In the genomic region with DNA sequence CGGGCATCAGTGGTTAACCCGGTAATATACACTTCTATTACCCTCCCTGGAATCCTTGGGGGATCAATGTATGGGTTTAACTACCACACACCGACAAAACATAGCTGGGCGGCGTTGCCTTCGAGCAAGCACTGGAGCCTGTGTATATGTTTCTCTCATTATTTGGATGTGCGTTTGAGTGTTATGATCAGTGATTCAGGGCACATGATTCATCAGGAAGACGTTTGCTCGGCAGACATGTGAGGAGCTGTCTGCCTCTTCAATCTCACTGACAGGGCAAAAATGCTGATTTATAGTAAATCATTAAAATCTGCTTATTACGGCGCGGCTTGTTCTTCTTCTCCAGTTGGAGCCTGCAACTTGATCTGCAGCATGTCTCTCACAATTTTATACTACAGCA, we compare ENCODE assay signal across 18 mouse cellular contexts.
A peak's percentile ranks its signal among the peaks of the same experiment; 100 is the strongest.
DNase-seq lines count a peak whose midpoint lies in the region; ATAC-seq and TF ChIP-seq lines count a peak whose summit lies in the region.
"Had no signal": no experiment of that assay in that cellular context is flagged by ENCODE, and none has a peak within 500 bp of the region (broad histone marks: within the 10 kb centered on the region; RNA-seq: fewer than 3 reads in every experiment).

No protein-coding gene starts in this region.

- no peak overlapping the region for H3K27ac ChIP-seq in lung, embryonic 14.5 days (ENCODE audit: low read depth)
- no peak overlapping the region for H3K27ac ChIP-seq in forebrain, postnatal 0 days (ENCODE audit: low read depth, low read length)
- 0 out of 2 replicates have a peak overlapping the region, but pooled peaks have one; percentile 7 for H3K27ac ChIP-seq in limb, embryonic 10.5 days
- no peak overlapping the region for H3K27ac ChIP-seq in intestine, embryonic 16.5 days (ENCODE audit: low read length)
- H3K27ac ChIP-seq: embryonic facial prominence, embryonic 12.5 days; heart, adult 2 months; kidney, embryonic 15.5 days had no signal

- no peaks in the 10 kb centered on the region for H3K9me3 ChIP-seq in lung, embryonic 14.5 days (ENCODE audit: low read depth, low read length)
- no peaks in the 10 kb centered on the region for H3K9me3 ChIP-seq in forebrain, postnatal 0 days (ENCODE audit: low read length)
- no peaks in the 10 kb centered on the region for H3K9me3 ChIP-seq in limb, embryonic 10.5 days (replicated peaks)
- no peaks in the 10 kb centered on the region for H3K9me3 ChIP-seq in intestine, embryonic 16.5 days (ENCODE audit: control insufficient read depth, low read length)
- H3K9me3 ChIP-seq: embryonic facial prominence, embryonic 12.5 days; kidney, embryonic 15.5 days had no signal

- no peaks in the 10 kb centered on the region for H3K36me3 ChIP-seq in lung, embryonic 14.5 days (ENCODE audit: insufficient read depth)
- H3K36me3 ChIP-seq in forebrain, postnatal 0 days (ENCODE audit: insufficient read depth): no peaks in the 10 kb centered on the region
- no peaks in the 10 kb centered on the region for H3K36me3 ChIP-seq in limb, embryonic 10.5 days
- no peaks in the 10 kb centered on the region for H3K36me3 ChIP-seq in intestine, embryonic 16.5 days (ENCODE audit: control insufficient read depth, insufficient read depth, low read length)
- H3K36me3 ChIP-seq: embryonic facial prominence, embryonic 12.5 days; kidney, embryonic 15.5 days had no signal

- no peak for TF ChIP-seq POLR2A in brain, embryonic 14.5 days (IDR thresholded peaks at IDR 0.05; ENCODE audit: borderline replicate concordance, extremely low read depth, insufficient read depth, insufficient read length, poor library complexity, severe bottlenecking)

- TF ChIP-seq CTCF in lung, embryonic 14.5 days (IDR thresholded peaks at IDR 0.05; ENCODE audit: low read depth): no peak
- no peak for TF ChIP-seq CTCF in brain, embryonic 14.5 days (IDR thresholded peaks at IDR 0.05; ENCODE audit: borderline replicate concordance, extremely low read depth, insufficient read depth, insufficient read length)
- no peak for TF ChIP-seq CTCF in forebrain, postnatal 0 days (IDR thresholded peaks at IDR 0.05; ENCODE audit: low read depth)

- H3K9ac ChIP-seq in lung, embryonic 14.5 days: no peak overlapping the region
- H3K9ac ChIP-seq in forebrain, postnatal 0 days: no peak overlapping the region
- no peak overlapping the region for H3K9ac ChIP-seq in intestine, embryonic 16.5 days (ENCODE audit: low read depth, low read length)
- H3K9ac ChIP-seq: embryonic facial prominence, embryonic 12.5 days; kidney, embryonic 15.5 days; liver, postnatal 0 days had no signal

- 0 out of 2 replicates have a peak overlapping the region, but pooled peaks have one; percentile 10 for H3K4me2 ChIP-seq in lung, embryonic 14.5 days
- H3K4me2 ChIP-seq in forebrain, postnatal 0 days (ENCODE audit: low read depth): no peak overlapping the region
- no peak overlapping the region for H3K4me2 ChIP-seq in intestine, embryonic 16.5 days (ENCODE audit: low read depth, low read length)
- H3K4me2 ChIP-seq: embryonic facial prominence, embryonic 12.5 days; kidney, embryonic 15.5 days had no signal

- H3K4me3 ChIP-seq in lung, embryonic 14.5 days (ENCODE audit: low read depth, low read length): no peak overlapping the region
- H3K4me3 ChIP-seq in forebrain, postnatal 0 days (ENCODE audit: low read depth, low read length): no peak overlapping the region
- H3K4me3 ChIP-seq in limb, embryonic 10.5 days: no peak overlapping the region
- H3K4me3 ChIP-seq in intestine, embryonic 16.5 days (ENCODE audit: low read length): no peak overlapping the region
- H3K4me3 ChIP-seq: embryonic facial prominence, embryonic 12.5 days; heart, adult 2 months; kidney, embryonic 15.5 days; megakaryocyte, embryonic 14.5 days had no signal

- no peak for ATAC-seq in lung, embryonic 14.5 days (ENCODE audit: insufficient read depth)
- ATAC-seq in forebrain, postnatal 0 days: peak; percentile 83
- no peak for ATAC-seq in intestine, embryonic 16.5 days
- ATAC-seq: intestine, postnatal 0 days; liver, postnatal 0 days had no signal

- no peaks in the 10 kb centered on the region for H3K27me3 ChIP-seq in lung, embryonic 14.5 days (ENCODE audit: insufficient read depth, low read length)
- H3K27me3 ChIP-seq in forebrain, postnatal 0 days (ENCODE audit: insufficient read depth, low read length): no peaks in the 10 kb centered on the region
- no peaks in the 10 kb centered on the region for H3K27me3 ChIP-seq in limb, embryonic 10.5 days (ENCODE audit: low read depth, poor library complexity, severe bottlenecking)
- H3K27me3 ChIP-seq in intestine, embryonic 16.5 days (replicated peaks; ENCODE audit: control insufficient read depth, insufficient read depth, low read length): no peaks in the 10 kb centered on the region
- H3K27me3 ChIP-seq: embryonic facial prominence, embryonic 12.5 days; kidney, embryonic 15.5 days; megakaryocyte, embryonic 14.5 days had no signal

- 38% methylated on average over 12 of the region's 12 CpGs for WGBS in lung, embryonic 14.5 days
- WGBS in forebrain, postnatal 0 days: 30% methylated on average over 12 of the region's 12 CpGs
- WGBS in limb, embryonic 10.5 days: 75% methylated on average over 12 of the region's 12 CpGs
- WGBS in intestine, embryonic 16.5 days: 57% methylated on average over 12 of the region's 12 CpGs

- DNase-seq in lung, embryonic 14.5 days: peak; percentile 63
- DNase-seq in lung, postnatal 36 days: no peak
- DNase-seq in brain, embryonic 14.5 days (ENCODE audit: low read depth): peak; percentile 74
- DNase-seq in forebrain, postnatal 0 days: peak; percentile 58
- DNase-seq in limb, embryonic 10.5 days (ENCODE audit: low spot score): no peak
- DNase-seq in layer of hippocampus, postnatal 14 days (ENCODE audit: low spot score in 2 of 2): no peak
- DNase-seq in layer of hippocampus, adult 9-10 months (ENCODE audit: low spot score): no peak
- DNase-seq: cerebellum, adult 9-11 months; gastrocnemius, postnatal 25 days; heart, adult 2 months; liver, postnatal 0 days; lung, postnatal 14 days; thymus, postnatal 25 days had no signal

- no peaks in the 10 kb centered on the region for H3K4me1 ChIP-seq in lung, embryonic 14.5 days (ENCODE audit: insufficient read depth)
- H3K4me1 ChIP-seq in forebrain, postnatal 0 days (ENCODE audit: insufficient read depth): 0 out of 2 replicates have a peak, but pooled peaks cover 3% of the 10 kb centered on the region
- H3K4me1 ChIP-seq in limb, embryonic 10.5 days: peaks cover 29% of the 10 kb centered on the region
- H3K4me1 ChIP-seq in intestine, embryonic 16.5 days (ENCODE audit: control insufficient read depth, insufficient read depth, low read length): 0 out of 2 replicates have a peak, but pooled peaks cover 3% of the 10 kb centered on the region
- H3K4me1 ChIP-seq: megakaryocyte, embryonic 14.5 days had no signal

Comparison
In these comparisons a context has a peak if more than half of its experiments do, and no peak if none do; other contexts are left out.
1. DNase-seq: peak in lung, embryonic 14.5 days (single experiment), brain, embryonic 14.5 days (single experiment) and forebrain, postnatal 0 days (single experiment); none in lung, postnatal 36 days (single experiment), limb, embryonic 10.5 days (single experiment), layer of hippocampus, postnatal 14 days (0 of 2) and layer of hippocampus, adult 9-10 months (single experiment).